Mouse (Mus musculus): ENCODE data around the gene Rex1bd. TPM values are rescaled to one million over a fixed set of nuclear protein-coding genes. Genes with fewer than 3 reads are reported as not detected.

Rex1bd gene
- polyA plus RNA-seq, 1 experiment from 2014 or later = 192 TPM

- no peak for ATAC-seq
- 5% methylated on average over 14 of the region's 14 CpGs for WGBS
- Histone ChIP-seq H3K27ac (ENCODE audit: low read depth, low read length) (no peak overlapping the region), H3K9ac (ENCODE audit: low read depth, low read length) (no peak overlapping the region), H3K27me3 (replicated peaks; ENCODE audit: control insufficient read depth, insufficient read depth, low read length) (peaks cover 58% of the 10 kb centered on the region), H3K4me1 (ENCODE audit: control insufficient read depth, insufficient read depth, low read depth, low read length) (peaks cover 39% of the 10 kb centered on the region), H3K4me3 (ENCODE audit: low read length) (peak overlapping the region; percentile 13; the same call in 1 of the 2 replicates), H3K4me2 (ENCODE audit: low read length) (no peak overlapping the region; the same call in 1 of the 2 replicates), H3K36me3 (ENCODE audit: control insufficient read depth, insufficient read depth, low read length) (peaks cover 4% of the 10 kb centered on the region; the same call in 1 of the 2 replicates), H3K9me3 (ENCODE audit: control insufficient read depth, low read length) (no peaks in the 10 kb centered on the region)
Observed at GRCm38 (mm10) chr8:70488931-70489470, 17.6 kb downstream of the Rex1bd start.

GRCm38 (mm10) chr8:70487993-70488796, 18.4 kb downstream of the Rex1bd start:
- Histone ChIP-seq H3K4me1 (ENCODE audit: control insufficient read depth, insufficient read depth, low read depth, low read length) (peaks cover 31% of the 10 kb centered on the region), H3K27me3 (replicated peaks; ENCODE audit: control insufficient read depth, insufficient read depth, low read length) (peaks cover 53% of the 10 kb centered on the region), H3K36me3 (ENCODE audit: control insufficient read depth, insufficient read depth, low read length) (peaks cover 6% of the 10 kb centered on the region; the same call in 1 of the 2 replicates), H3K9me3 (ENCODE audit: control insufficient read depth, low read length) (no peaks in the 10 kb centered on the region), H3K4me2 (ENCODE audit: low read length) (peak overlapping the region; percentile 72), H3K9ac (ENCODE audit: low read depth, low read length) (peak overlapping the region; percentile 54), H3K4me3 (ENCODE audit: low read length) (peak overlapping the region; percentile 32), H3K27ac (ENCODE audit: low read depth, low read length) (no peak overlapping the region)
- ATAC-seq = no peak
- WGBS = 2% methylated on average over 50 of the region's 55 CpGs

- 4% methylated on average over 32 of the region's 33 CpGs for WGBS
- H3K27ac ChIP-seq (ENCODE audit: low read depth, low read length) = peak within 1 kb of the TSS; percentile 45; the same call in 1 of the 2 replicates
- H3K9me3 ChIP-seq (ENCODE audit: control insufficient read depth, low read length) = no peaks in the 10 kb centered on the region
- H3K36me3 ChIP-seq (ENCODE audit: control insufficient read depth, insufficient read depth, low read length) = peaks cover 6% of the 10 kb centered on the region; the same call in 1 of the 2 replicates
- H3K4me2 ChIP-seq (ENCODE audit: low read length) = peak within 1 kb of the TSS; percentile 72
- ATAC-seq = peak; percentile 73
- H3K27me3 ChIP-seq (replicated peaks; ENCODE audit: control insufficient read depth, insufficient read depth, low read length) = peaks cover 48% of the 10 kb centered on the region
- peak within 1 kb of the TSS; percentile 60 for H3K4me3 ChIP-seq (ENCODE audit: low read length)
- peak within 1 kb of the TSS; percentile 89 for H3K9ac ChIP-seq (ENCODE audit: low read depth, low read length)
- H3K4me1 ChIP-seq (ENCODE audit: control insufficient read depth, insufficient read depth, low read depth, low read length) = peaks cover 22% of the 10 kb centered on the region
Observed at GRCm38 (mm10) chr8:70486941-70487520, 19.5 kb downstream of the Rex1bd start, which contains the start of gene Tmem59l. Gene Tmem59l, minus strand, starts transcription at chr8:70487358.

- no peaks in the 10 kb centered on the region for H3K9me3 ChIP-seq (ENCODE audit: control insufficient read depth, low read length)
- peak overlapping the region; percentile 89 for H3K9ac ChIP-seq (ENCODE audit: low read depth, low read length)
- ATAC-seq = peak; percentile 7
- H3K4me2 ChIP-seq (ENCODE audit: low read length) = peak overlapping the region; percentile 72
- peaks cover 6% of the 10 kb centered on the region; the same call in 1 of the 2 replicates for H3K36me3 ChIP-seq (ENCODE audit: control insufficient read depth, insufficient read depth, low read length)
- peaks cover 42% of the 10 kb centered on the region for H3K27me3 ChIP-seq (replicated peaks; ENCODE audit: control insufficient read depth, insufficient read depth, low read length)
- peaks cover 22% of the 10 kb centered on the region for H3K4me1 ChIP-seq (ENCODE audit: control insufficient read depth, insufficient read depth, low read depth, low read length)
- H3K27ac ChIP-seq (ENCODE audit: low read depth, low read length) = no peak overlapping the region
- peak overlapping the region; percentile 60 for H3K4me3 ChIP-seq (ENCODE audit: low read length)
- WGBS = 52% methylated on average over 7 of the region's 7 CpGs
Observed at GRCm38 (mm10) chr8:70486191-70486681, 20.3 kb downstream of the Rex1bd start.

- peaks cover 6% of the 10 kb centered on the region; the same call in 1 of the 2 replicates for H3K36me3 ChIP-seq (ENCODE audit: control insufficient read depth, insufficient read depth, low read length)
- H3K4me2 ChIP-seq (ENCODE audit: low read length) = no peak overlapping the region
- H3K9ac ChIP-seq (ENCODE audit: low read depth, low read length) = no peak overlapping the region
- H3K9me3 ChIP-seq (ENCODE audit: control insufficient read depth, low read length) = no peaks in the 10 kb centered on the region
- H3K27ac ChIP-seq (ENCODE audit: low read depth, low read length) = no peak overlapping the region
- WGBS = 67% methylated on average over 2 of the region's 2 CpGs
- no peak for ATAC-seq
- H3K4me3 ChIP-seq (ENCODE audit: low read length) = no peak overlapping the region
- peaks cover 18% of the 10 kb centered on the region for H3K27me3 ChIP-seq (replicated peaks; ENCODE audit: control insufficient read depth, insufficient read depth, low read length)
- H3K4me1 ChIP-seq (ENCODE audit: control insufficient read depth, insufficient read depth, low read depth, low read length) = peaks cover 10% of the 10 kb centered on the region
Observed at GRCm38 (mm10) chr8:70482943-70483342, 23.6 kb downstream of the Rex1bd start.

- Histone ChIP-seq H3K27ac (ENCODE audit: low read depth, low read length) (no peak overlapping the region), H3K4me3 (ENCODE audit: low read length) (no peak overlapping the region), H3K27me3 (replicated peaks; ENCODE audit: control insufficient read depth, insufficient read depth, low read length) (peaks cover 16% of the 10 kb centered on the region), H3K9ac (ENCODE audit: low read depth, low read length) (no peak overlapping the region), H3K36me3 (ENCODE audit: control insufficient read depth, insufficient read depth, low read length) (peaks cover 6% of the 10 kb centered on the region; the same call in 1 of the 2 replicates), H3K4me2 (ENCODE audit: low read length) (no peak overlapping the region), H3K9me3 (ENCODE audit: control insufficient read depth, low read length) (no peaks in the 10 kb centered on the region), H3K4me1 (ENCODE audit: control insufficient read depth, insufficient read depth, low read depth, low read length) (peaks cover 12% of the 10 kb centered on the region)
- ATAC-seq = no peak
- 76% methylated on average over 3 of the region's 3 CpGs for WGBS
Observed at GRCm38 (mm10) chr8:70481908-70482307, 24.6 kb downstream of the Rex1bd start.

- peaks cover 19% of the 10 kb centered on the region for H3K4me1 ChIP-seq (ENCODE audit: control insufficient read depth, insufficient read depth, low read depth, low read length)
- 0 out of 2 replicates have a peak, but pooled peaks cover 3% of the 10 kb centered on the region for H3K27me3 ChIP-seq (replicated peaks; ENCODE audit: control insufficient read depth, insufficient read depth, low read length)
- H3K4me3 ChIP-seq (ENCODE audit: low read length) = peak overlapping the region; percentile 89
- H3K9me3 ChIP-seq (ENCODE audit: control insufficient read depth, low read length) = no peaks in the 10 kb centered on the region
- 5% methylated on average over 21 of the region's 21 CpGs for WGBS
- H3K27ac ChIP-seq (ENCODE audit: low read depth, low read length) = no peak overlapping the region
- no peaks in the 10 kb centered on the region for H3K36me3 ChIP-seq (ENCODE audit: control insufficient read depth, insufficient read depth, low read length)
- H3K9ac ChIP-seq (ENCODE audit: low read depth, low read length) = peak overlapping the region; percentile 96
- H3K4me2 ChIP-seq (ENCODE audit: low read length) = peak overlapping the region; percentile 90
- ATAC-seq = peak; percentile 26
Observed at GRCm38 (mm10) chr8:70477269-70477982, 29.1 kb downstream of the Rex1bd start.

- Histone ChIP-seq H3K27me3 (replicated peaks; ENCODE audit: control insufficient read depth, insufficient read depth, low read length) (0 out of 2 replicates have a peak, but pooled peaks cover 3% of the 10 kb centered on the region), H3K4me2 (ENCODE audit: low read length) (peak within 1 kb of the TSS; percentile 90), H3K36me3 (ENCODE audit: control insufficient read depth, insufficient read depth, low read length) (no peaks in the 10 kb centered on the region), H3K4me1 (ENCODE audit: control insufficient read depth, insufficient read depth, low read depth, low read length) (peaks cover 19% of the 10 kb centered on the region), H3K9me3 (ENCODE audit: control insufficient read depth, low read length) (no peaks in the 10 kb centered on the region), H3K4me3 (ENCODE audit: low read length) (peak within 1 kb of the TSS; percentile 89), H3K9ac (ENCODE audit: low read depth, low read length) (peak within 1 kb of the TSS; percentile 96), H3K27ac (ENCODE audit: low read depth, low read length) (peak within 1 kb of the TSS; percentile 73)
- peak; percentile 91 for ATAC-seq
- under 1% methylated on average over 53 of the region's 53 CpGs for WGBS
Observed at GRCm38 (mm10) chr8:70476333-70477268, 30.0 kb downstream of the Rex1bd start, which contains the start of gene Klhl26. Gene Klhl26, minus strand, starts transcription at chr8:70476968.
